Mouse (Mus musculus): Measurements from ENCODE around the gene Akap12.
A peak's percentile ranks its signal among the peaks of the same experiment; 100 is the strongest.

Gene Akap12

GRCm38 (mm10) chr10:4266041-4266930, at the start of gene Akap12:
Gene Akap12, plus strand, starts transcription at chr10:4266380.
- peak; percentile 52 for DNase-seq

GRCm38 (mm10) chr10:4230563-4231359, 35.4 kb upstream of the Akap12 start:
- DNase-seq = no peak

GRCm38 (mm10) chr10:4233102-4233501, 33.1 kb upstream of the Akap12 start:
- peak; percentile 33 for DNase-seq

DNA sequence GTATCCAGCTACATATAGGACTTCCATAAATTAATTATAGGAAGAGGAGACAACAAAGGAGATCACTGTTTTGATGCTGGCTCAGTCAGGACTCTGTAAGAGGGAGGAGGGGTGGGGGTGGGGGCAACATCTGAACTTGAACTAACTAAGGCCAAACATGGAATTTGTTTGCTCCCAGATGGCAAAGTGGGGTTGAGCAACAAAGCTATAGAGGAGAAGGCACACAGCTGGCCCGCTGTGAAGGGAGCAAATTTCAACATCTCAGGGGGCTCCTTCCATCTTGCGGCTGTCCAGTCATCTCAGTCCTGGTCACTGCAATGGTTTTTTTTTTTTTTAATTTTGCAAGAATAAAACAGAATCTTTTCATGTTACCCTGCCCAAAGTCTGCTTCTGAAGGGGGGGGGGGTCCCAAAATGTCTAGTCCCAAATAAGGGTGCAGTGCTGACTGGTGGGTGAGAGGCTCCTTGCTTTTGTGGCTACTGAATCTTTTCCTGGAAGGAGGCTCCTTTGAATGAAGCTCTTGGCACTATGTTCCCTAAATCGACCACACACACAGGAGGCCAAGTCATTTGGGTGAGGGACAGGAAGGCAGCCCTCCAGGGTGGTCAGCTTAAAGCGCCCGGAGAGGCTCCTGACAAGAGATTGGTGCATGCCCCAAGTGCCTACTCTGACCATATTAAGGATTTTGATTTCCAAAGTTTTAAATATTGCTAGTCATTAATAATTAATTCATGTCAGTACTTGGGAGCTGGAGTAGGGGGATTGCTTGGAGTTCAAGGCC, 26.2 kb upstream of the Akap12 start:
- DNase-seq = no peak

DNA sequence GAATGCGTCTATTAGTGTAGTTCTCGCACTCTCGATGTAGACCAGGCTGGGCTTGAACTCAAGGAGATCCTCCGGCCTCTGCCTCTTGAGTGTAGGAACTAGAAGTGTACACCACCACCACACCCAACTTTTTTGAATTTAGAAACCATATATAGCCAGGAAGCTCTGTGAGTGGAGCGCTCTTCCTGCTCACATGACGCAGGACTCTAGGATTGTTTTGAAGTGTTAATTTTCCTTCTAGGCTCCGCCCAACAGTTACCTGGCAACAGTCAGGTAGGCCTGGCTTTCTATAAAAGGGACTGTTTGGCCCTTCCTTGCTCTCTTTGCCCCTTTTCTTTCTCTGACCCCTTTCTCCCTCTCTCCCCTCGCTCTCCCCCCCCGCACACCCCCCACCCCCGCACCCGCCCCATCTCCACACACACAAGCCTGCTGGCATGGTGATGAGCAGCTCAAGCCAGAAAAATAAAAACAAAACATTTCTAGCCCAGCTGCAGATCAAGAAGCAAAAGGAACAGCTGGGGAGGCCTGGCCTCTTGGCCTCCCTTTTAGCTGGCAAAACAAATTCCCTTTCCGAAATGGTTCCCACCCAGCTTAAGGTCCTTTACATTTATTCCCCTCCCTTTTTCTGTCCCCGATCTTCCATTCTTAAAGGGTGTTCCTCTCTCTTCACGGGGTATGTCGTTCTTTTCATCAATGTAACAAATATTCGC, 22.4 kb upstream of the Akap12 start:
- peak; percentile 20 for DNase-seq

GRCm38 (mm10) chr10:4245812-4246211, 20.4 kb upstream of the Akap12 start:
- DNase-seq = no peak

GRCm38 (mm10) chr10:4246407-4246806, 19.8 kb upstream of the Akap12 start:
- no peak for DNase-seq

GRCm38 (mm10) chr10:4249235-4249845, 16.8 kb upstream of the Akap12 start:
- DNase-seq = no peak

DNA sequence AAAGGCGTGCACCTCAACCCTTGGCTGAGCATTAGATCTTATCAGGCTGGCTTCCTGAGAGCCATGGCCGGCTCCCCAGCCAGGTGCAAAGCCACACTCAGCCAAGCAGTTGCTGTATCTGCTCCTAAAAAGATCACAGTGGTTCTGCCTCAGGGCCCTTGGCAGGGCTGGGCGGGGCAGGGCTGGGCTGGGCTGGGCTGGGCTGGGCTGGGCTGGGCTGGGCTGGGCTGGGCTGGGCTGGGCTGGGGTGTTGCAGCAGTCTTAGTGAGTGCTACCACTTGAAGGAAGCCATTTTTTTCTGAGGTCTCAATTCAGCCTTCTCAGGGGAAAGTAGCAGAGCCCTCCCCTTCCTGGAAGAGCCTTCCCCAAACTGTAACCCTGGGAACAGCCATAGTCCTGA, 15.5 kb upstream of the Akap12 start:
- DNase-seq = no peak

- DNase-seq = no peak
Measured at GRCm38 (mm10) chr10:4253613-4254012, 12.6 kb upstream of the Akap12 start.

GRCm38 (mm10) chr10:4254459-4254858, 11.7 kb upstream of the Akap12 start:
- DNase-seq = no peak

DNA sequence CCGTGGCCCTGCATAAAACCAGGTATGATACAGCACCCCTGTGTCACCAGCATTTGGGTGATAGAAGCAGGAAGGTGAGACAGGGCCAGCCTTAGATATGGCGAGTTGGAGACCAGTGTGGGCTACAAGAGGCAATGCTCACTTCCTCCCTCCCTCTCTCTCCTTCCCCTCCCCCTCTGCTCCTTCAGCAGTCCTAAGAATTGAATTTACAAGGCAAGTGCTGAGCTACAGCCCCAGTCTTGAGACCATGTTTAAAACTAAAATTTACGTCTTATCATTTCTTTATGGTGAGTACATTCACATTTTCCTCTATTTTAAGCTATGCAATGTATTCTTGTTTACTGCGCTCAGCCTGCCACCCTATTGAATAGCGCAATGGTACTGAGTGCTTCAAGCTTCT, 5.3 kb upstream of the Akap12 start:
- no peak for DNase-seq

- DNase-seq = no peak
Measured at GRCm38 (mm10) chr10:4261359-4261952, 4.7 kb upstream of the Akap12 start.

DNA sequence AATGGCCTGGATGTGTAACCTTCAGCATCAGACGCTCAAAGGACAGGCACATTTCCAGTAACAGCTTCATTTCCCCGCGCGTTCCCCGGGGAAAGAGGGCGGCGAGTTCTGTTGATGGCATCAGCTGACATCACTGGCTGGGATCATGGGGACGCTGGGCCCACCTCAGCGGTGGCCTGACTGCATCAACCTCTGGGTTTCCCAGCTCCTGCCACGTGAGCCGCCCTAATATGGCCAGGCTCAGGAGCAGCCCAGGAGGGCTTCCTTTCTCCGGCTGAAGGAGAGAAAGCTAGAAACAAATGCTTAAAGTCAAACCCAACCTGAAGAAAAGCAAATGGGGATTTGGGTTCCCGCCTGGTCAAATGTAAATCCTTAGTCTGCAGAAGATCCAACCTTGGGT, 539 bp upstream of the Akap12 start:
- peak; percentile 14 for DNase-seq

DNA sequence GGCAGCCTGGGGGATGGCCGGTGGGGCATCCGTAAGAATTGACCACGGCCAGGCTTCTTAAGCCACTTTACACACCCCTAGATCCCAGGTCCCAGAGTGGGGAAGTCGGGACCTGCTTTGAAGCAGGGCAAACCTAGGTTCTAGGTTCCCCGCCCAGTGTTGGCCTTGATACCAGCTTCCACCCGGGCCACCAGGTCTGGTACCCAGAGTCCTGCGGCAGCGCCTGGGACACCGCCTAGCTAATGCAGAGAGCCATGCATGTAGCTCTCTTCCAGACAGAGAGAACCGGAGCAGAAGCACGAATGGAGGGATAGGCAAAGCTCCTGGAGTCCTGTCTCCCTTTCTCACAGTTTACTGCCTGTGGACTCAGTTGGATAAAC, 741 bp downstream of the Akap12 start:
- DNase-seq = peak; percentile 23

DNA sequence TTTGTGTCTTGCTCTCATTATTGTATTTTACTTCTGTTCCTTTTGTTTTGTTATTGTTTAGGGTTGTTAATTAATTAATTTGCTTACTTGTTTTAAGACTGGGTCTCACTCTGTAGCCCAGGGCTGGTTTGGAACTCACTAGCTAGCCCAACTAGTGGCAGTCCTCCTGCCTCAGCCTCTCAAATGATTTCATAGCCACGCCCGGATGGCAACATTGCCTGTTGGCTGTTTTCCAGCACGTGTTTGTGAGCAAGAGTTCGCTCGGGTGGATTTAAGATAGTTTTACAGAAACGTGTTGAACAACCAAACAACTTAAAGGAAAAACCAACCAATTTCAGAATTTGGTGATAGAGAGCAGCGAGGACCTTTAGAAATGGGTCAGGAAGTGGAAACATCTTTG, 1.3 kb downstream of the Akap12 start:
- DNase-seq = no peak

DNA sequence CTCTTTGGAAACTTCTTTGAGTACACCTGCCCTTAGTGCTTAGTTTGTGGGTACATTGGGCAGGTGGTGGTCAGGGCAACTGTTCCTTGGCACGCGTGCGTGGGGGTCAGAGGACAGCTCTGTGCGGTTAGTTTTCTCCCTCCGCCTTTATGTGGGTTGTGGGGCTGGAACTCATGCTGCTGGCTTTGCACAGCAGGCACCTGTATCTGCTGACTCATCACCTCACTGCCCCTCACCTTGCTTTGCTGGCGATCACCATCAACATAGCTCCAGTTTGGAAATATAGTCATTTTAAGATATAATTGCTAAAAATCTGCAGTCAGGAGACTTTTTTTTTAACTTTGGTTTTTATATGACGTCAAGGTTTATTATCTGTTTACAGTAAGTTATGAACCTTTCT, 2.0 kb downstream of the Akap12 start:
- no peak for DNase-seq

GRCm38 (mm10) chr10:4275572-4275971, 9.4 kb downstream of the Akap12 start:
- no peak for DNase-seq

GRCm38 (mm10) chr10:4276081-4276480, 9.9 kb downstream of the Akap12 start:
- DNase-seq = no peak

DNA sequence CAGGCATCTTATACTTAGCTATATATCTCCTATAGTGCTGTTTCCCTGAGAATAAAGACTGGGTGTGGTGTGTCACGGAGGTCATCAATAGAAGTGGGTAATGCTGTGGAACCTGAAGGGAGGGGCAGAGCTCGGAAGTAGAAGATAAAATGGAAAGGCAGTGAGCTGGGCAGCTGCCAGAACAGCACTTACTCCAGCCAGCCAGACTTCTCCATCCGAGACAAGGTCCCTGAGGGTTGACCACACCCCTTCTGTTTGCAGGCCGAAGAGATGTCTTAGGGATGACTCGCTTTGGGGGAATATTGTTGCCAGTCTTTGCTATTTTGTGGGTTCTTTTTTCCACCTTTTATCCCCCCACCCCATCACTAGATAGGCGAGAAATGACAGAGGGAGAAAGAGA, 11.9 kb downstream of the Akap12 start:
- peak; percentile 23 for DNase-seq

DNA sequence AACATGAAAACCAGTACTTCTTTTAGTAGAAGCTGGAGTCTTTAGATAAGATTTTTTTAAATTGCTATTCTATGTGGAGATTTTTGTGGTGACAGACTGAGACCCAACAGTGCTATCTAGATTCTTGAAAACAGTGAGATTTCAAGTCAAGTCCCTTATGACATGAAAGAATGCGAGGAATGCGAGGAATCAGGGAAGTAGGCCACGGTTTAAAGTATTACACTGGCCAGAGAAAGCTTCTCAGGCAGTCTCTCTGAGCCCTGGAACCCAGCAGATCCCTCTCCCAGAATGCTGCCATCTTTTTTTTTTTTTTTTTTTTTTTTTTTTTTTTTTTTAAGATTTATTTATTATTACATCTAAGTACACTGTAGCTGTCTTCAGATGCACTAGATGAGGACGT, 16.2 kb downstream of the Akap12 start:
- DNase-seq = peak; percentile 45

- no peak for DNase-seq
Measured at GRCm38 (mm10) chr10:4284781-4285180, 18.6 kb downstream of the Akap12 start.
